Mouse (Mus musculus) erythroblast, embryonic 14.5 days (primary cell): ENCODE measurements around the gene Spty2d1.

Source experiments
- GATA1 ChIP-seq: IDR thresholded peaks from 2 replicates; pipeline ENCODE4 v1.6.1; 2012; ENCODE audit warnings: low read length, inconsistent platforms, mixed read lengths
- TAL1 ChIP-seq: IDR thresholded peaks from 3 replicates; pipeline ENCODE4 v1.6.1; 2012; ENCODE audit warnings: low read length, inconsistent platforms, mixed read lengths

GRCm38 (mm10) chr7:47030517-47031193 lies 22.4 kb upstream of the Spty2d1 start:
- TF ChIP-seq TAL1 (no peak), GATA1 (no peak)
